Mouse (Mus musculus) spleen, adult 2 months (tissue): Measurements from ENCODE around the gene Nupr1.

Experiments used
- CTCF ChIP-seq: fragments of 200-500 bp; IDR thresholded peaks from 2 replicates; pipeline ENCODE4 v1.5.1; 2011; ENCODE audit warnings: mild to moderate bottlenecking, inconsistent platforms; ENCODE audit not compliant: insufficient read depth, insufficient read length, insufficient replicate concordance; ENCODE audit errors: extremely low read depth
- POLR2A ChIP-seq: fragments of 200-500 bp; IDR thresholded peaks from 2 replicates; pipeline ENCODE4 v1.6.1; 2011; ENCODE audit warnings: low read depth, low read length, inconsistent platforms

GRCm38 (mm10) chr7:126636733-126637520, 6.3 kb upstream of the Nupr1 start:
- TF ChIP-seq CTCF: peak; percentile 54; the same call in 1 of the 2 replicates
- no peak for TF ChIP-seq POLR2A
